Mouse (Mus musculus) thymus, postnatal 0 days (tissue): ENCODE results near the gene Tkfc. TPM values are rescaled to one million over a fixed set of nuclear protein-coding genes. Genes with fewer than 3 reads are reported as not detected.

ENCODE experiments used
- DNase-seq: peaks from one replicate; pipeline ENCODE4 v3.0.0-alpha.2; 2015; ENCODE audit warnings: low spot score
- polyA plus RNA-seq: library from polyadenylated mRNA; unstranded; fragments of >200 nt; fragmentation: Nextera tagmentation; extraction: Ambion mirVana; gene quantifications from 2 replicates; pipeline ENCODE4 v1.2.1, GENCODE M21; 2015

Tkfc gene
- 12.4 and 13.7 TPM in 2 replicates for polyA plus RNA-seq

DNA sequence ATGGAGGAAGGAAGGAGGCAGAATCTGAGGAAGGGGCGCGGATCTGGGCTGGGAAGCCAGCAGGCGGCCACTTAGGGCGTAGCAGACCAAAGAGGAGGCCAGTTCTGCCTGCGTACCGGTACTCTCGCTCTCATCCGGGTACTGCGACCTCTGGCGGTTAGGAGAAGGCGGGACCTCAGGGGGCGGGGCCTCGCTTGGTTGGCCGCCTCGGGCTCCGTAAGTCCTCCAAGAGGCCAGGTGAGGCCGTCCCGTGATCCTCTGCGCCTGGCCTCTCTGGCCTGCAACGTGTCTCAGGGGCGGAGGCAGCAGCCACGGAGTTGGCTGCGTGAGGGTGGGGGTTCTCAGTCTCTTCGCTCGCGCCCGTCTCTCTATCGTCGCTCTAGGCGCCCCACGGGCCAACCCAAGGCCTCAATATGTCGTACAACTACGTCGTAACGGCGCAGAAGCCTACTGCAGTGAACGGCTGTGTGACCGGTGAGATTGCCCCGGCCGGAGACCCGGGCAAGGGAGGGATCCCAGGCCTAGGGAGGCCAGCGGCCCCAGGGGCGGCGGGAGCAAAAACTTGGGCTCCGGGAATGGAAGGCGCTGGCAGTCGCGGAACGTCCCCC is at the start of gene Tkfc, which contains the start of gene Ddb1:
Gene Tkfc (minus strand): TSS at position 362 of the 608 bp plus-strand sequence.
Gene Ddb1 (plus strand): TSS at position 35 of the 608 bp plus-strand sequence.
- peak; percentile 99 for DNase-seq

DNA sequence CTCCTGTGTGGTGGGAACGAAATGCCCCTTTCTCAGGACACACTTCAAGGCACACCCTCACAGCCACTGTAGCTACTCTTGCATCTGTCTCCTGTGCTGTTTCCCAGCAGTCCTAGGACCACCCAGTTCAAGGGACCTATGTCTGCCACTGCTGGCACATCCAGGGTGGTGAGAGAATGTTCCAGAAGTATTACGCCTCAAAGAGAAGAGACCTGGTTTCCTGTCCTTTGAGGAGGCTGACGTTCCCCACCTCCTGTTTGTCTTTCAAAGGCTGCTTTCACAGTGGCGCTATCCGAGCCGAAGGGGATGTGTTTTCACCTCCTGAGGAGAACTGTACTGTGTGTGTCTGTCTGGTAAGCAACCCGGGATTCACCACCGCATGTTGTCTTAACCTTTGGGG is 42.7 kb upstream of the Tkfc start:
- peak; percentile 75 for DNase-seq

DNA sequence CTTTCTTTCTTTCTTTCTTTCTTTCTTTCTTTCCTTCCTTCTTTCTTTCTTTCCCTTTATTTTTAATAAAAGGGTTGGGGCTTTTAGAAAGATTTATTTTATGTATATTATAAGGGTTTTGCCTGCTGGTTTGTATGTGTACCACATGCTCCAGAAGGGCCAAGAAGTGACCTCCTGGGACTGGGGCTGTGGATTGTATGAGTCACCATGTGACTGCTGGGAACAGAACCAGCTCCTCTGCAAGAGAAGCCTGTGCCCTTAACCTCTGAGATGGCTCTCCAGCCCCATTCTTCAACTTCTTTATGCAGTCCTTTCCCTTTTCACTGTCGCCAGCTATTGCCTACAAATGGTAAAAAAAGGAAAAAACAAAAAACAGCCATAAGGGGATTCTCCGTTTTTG is 40.2 kb upstream of the Tkfc start:
- DNase-seq, result no peak

DNA sequence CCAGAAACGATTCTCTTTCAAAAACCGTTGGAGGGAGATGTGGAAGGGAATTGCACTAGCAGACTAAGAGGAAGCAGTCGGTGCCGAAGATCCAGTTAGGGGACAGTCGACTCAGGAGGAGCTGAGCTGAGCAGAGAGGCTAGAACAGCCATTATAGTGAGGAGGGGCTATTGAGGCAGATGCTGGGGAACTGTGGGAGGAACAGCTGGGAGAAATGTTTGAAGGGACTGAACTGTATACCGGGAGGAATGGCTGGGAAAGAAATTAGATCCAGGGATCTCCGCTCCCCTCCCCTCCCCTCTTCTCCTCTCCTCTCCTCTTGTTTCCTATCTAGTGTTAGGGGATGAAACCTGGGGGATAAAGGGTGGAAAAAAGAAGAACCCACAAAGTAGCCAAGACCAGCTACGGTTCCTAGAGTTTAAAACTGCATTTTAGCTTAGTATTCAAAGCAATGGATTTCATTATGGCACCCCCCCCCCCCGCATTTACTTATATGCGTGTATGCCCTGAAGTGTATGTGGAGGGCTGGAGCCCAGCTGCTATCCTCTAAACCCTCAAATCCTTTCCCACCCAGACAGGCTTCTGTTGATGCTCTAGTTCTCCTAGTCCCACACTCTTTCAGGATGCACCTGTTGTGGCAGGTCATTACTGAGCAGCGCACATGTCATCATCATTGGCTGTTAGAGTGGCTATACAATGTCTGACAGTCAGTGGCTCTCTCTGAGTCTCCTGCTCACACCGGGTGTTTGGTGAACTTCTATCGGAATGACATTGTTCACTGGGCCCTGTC is 35.3 kb upstream of the Tkfc start:
- peak; percentile 50 for DNase-seq

DNA sequence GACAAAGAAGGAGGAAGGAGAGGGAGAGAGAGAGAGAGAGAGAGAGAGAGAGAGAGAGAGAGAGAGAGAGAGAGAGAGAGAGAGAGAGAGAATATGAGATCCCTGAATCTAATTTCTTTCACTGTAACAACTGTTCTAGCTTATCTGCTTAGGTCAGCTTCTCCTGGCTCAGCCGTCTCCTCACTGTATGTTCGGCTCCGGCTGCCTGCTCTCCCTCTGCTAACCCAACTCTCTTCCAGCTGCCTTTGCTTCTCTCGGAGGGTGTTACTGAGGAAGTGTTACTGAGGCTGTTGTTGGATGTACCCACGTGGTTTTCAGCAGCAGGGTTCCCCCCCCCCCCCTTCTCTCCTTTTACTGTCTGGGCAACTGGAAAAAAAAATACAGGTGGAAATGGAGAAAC is 34.6 kb upstream of the Tkfc start:
- peak; percentile 33 for DNase-seq

DNA sequence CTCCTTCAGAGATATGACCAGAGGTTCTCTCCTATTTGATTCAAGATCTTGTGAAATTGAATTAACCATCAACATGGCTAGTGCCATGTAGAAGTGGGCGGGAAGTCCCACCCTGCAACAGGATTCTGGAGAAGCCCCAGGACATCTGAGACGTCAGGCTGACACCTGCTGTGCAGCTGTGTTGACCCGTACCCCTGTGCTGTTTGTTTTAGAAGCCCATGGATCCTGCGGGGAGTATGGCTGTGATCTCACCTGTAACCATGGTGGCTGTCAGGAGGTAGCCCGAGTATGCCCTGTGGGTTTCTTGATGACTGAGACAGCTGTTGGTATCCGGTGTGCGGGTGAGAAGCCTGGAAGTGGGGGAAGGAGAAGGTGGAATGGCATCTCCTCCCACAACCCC is 32.4 kb upstream of the Tkfc start:
- no peak for DNase-seq

DNA sequence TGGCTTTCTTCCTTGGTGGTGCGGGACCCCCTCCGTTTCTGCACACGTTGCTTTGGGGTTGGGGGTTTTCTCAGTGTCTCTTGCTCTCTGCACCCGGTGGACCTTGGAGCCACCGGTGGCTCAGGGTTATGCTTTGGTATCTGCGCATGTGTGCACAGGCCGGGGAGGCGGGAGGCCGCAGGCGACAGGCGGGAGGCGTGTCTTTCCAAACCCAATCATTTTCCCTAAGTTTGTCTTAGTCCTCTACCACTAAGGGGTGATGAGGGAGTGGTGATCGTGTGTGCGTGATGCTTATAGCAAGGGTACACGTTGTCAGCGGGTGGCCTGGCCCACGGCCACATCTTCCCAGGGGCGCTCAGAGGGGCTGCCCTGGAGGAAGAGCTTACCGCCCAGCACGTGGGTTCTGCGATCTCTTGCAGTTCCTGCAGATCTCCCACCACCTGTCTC is 29.4 kb upstream of the Tkfc start:
- DNase-seq, result peak; percentile 40

DNA sequence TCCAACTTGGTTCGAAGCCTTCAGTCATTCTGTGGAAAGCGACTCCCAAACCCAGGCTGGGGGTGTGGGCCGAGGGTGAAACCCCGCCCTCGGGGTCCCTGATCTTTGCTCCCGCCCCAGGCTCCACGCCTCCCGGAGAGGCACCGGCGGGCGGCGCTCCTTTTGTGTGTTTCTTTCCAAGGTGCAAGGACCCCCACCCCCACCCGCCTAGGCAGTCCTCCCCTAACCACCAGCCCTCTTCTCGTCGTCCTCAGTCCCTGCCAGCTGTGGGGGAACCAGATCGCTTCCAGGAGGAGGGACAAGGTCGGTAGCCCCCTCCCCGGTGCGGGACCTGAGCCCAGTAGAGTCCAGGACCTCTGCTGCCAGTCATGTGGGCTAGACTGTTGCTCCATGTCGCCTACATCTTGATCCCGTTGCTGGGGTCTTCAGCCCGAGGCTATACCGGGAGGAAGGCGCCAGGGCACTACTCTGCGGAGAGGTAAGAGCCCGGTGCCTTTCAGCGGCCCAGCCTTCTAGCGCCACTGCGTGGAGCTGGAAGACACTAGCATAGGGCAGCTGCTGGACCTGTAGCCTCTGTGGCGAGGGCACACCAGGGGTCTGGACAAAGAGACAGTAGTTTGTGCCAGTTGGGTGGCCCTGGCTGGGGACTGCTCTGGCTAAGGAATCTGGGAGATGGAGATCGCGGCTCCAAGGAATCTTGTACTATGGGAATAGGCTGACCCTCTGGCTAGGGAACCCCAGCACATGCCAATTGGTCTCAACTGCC is 28.8 kb upstream of the Tkfc start, which contains the start of gene Vwce:
Gene Vwce (plus strand): TSS at position 108 of the 766 bp plus-strand sequence.
- peak; percentile 58 for DNase-seq

DNA sequence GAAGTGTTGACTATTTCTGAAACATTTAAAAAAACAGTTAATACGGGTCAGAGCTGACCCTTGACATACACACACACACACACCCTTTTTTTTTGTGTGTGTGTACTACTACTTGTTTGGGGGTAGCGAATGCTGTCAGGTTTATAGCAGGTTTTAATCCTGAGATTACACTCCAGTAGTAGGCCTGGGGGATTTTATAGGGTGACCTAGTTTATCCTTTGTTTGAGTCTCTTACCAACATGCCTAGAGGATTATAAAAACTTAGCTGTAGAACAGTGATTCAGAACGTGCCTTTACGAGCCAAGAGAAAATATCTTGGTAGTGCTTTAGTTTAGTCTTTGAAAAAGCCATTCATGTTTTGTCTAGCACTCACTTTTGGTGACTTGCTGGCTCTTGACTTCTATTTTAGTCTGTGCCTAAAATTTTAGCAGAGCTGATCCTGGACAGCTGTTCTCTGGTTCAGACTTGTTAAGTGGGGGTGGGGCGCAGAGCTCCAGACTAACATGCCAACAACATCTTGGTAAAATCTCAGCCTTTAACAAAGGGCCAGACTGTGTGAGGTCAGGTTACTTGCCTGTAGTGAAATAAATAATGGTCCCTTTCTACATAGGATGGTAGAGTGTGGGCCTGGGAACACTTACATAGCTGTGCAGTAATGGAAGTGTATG is 3.3 kb upstream of the Tkfc start:
- DNase-seq, result no peak

DNA sequence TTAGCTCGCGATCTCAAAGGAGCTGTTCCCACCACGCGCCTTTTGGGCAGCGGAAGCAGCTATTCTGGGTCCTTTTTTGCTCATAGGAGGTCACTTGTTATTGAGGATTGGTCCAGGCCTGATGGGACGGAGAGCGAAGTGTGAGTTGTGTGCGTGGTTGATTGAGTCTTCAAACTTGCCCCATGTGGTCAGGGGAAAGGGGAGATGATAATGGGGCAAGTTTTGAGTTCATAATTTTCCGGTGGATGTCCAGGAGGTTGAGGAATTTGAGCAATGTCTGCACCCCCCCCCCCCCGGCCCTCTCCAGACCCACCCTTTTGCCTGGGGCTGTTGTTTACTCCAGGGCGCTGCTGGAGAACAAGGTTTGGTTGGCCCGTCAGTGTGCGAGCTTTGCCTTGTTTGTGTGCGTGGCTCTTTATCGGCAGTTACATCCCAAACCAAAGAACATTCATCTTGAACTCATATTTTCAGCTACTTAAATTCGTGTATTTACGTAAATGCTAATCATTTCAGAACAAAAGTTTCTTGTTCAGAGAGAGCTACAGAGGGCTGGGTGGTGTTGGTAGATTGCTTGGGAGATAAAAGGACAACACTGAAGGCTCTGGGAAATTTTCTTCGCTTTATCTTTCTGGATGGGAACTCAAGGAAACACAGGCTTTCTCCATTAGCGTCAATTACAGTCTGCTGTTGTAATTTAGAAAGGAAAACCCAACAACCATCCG is 608 bp upstream of the Tkfc start:
- DNase-seq, result no peak

DNA sequence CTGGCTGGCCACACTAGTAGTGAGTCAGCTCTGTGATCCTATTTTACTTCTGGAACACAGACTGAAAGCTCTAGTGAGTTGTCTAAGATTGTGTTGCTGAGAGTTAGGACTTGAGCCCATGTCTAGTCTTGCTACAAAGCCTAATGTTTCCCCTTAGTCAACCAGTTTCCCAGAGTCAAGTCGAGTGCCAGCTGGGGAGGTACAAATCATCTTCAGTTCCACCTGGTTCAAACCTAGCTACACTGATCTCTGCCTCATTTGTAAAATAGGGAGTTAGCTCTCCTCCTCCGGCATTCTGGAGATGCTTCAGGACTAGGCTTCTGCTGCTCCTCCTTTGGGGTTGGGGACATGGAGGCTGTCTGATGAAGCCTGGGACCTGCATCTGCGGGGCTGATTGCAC is 920 bp downstream of the Tkfc start:
- no peak for DNase-seq

DNA sequence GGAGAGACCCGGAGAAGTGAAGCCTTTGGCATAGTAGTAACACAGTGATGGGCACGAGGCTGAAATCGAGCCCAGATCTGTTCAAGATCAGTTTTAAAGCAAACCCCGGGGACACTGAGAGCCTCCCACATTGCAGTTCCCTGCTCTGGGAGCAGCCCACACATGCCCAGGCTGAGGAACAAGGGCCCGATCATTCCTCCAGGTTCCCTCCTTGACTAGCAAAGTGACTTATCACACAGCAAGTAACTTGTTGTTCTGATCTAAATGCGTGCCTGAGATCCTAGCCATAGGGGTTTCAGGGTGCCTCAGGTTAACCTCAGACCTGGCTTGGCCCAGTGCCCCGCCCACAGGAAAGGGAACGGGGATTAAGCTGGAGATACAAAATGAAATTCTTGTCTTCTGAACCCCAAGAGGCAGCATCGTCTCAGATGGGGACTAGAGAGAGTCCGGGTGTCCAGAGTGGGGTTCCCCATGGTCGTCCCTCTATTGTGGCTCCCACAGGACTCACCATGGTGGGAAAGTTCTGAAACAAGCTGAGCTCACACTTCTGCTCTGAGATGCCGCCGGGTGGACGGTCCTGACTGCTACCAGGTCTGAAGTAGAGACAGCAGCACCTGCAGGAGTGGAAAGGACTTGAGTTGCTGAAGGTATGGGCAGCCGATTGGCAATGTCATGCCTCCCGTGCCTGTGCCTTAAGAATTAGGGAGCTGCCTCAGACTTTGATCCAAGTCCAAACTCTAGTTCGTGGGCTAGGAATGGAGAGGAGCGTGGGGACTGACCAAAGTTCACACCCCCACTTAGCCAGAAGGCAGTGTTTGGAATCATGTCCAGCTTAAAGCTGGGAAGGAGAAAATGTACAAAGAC is 1.6 kb downstream of the Tkfc start:
- no peak for DNase-seq

DNA sequence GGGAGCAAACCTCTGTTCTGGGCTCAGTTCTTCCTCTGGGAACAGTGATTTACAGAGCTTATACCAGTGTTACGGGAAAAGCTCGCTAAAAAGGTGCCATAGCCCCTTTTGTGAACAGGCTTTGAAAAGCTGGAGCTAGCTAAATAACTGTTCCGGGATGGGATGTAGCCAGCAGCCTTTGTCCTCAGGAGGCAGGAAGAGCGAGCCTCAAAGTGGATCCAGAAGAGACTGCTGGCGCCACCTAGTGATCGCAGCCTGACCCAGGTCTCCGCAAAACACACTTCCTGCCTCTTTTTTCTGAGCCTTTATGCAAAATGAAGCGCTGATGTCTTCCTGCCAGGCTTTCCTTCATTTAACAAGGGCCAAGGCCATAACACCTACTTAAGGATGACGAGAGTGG is 2.7 kb downstream of the Tkfc start:
- peak; percentile 94 for DNase-seq

DNA sequence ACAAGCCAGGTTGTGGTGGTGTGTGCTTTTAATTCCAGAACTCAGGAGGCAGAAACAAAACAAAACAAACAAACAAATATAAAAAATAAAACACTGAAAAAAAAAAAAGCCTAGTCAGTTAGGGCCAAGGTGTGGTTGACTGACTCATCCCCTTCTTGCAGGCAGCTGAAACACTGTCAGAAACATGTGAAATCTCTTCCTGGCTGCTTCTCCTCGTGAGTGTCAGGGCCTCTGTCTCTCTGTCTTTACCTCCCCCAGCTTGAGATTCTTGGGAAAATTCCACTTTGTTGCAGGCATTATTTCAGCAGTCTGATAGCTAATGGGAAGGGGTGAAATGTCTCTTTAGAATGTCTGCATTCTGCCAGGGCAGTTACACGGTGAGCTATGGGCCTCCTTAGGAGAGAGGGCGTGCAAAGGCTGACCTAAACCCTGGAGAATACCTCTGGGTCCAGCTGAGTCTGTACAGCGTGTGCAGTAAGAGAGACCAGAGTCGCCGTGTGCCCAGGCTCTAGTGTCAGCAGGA is 3.1 kb downstream of the Tkfc start:
- DNase-seq, result no peak

DNA sequence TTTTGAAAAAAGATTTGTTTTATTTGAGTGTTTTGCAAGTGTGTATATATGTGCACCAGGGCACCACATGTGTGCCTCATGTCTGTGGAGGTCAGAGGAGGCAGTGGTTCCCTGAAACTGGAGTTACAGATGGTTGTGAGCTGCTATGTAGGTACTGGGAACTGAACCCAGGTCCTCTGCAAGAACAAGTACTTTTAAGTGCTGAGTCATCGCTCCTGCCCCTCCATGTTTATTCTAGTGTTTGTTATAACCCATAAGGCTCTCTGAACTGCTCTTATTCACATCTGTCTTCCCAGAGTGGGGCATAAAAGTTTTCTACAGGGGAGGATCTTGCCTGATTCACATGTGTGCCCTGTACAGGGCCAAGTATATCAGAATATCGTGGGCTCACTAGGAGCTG is 5.8 kb downstream of the Tkfc start:
- DNase-seq, result no peak

DNA sequence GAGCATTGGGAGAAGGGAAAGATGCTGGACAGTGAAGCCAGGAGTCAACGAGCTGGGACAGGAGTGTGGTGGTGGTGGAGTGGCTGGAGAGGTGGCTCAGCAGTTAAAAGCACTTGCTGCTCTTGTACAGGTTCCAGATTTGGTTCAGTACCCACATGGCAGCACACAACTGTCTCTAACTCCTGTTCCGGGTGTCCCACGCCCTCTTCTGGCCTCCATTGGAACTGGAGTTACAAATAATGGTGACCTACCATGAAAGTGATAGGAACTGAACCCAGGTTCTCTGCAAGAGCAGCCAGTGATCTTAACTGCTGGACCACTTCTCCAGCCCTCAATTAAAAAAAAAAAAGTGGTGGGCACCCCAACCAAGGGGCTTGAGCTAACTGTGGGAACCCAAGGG is 7.3 kb downstream of the Tkfc start:
- peak; percentile 48 for DNase-seq

DNA sequence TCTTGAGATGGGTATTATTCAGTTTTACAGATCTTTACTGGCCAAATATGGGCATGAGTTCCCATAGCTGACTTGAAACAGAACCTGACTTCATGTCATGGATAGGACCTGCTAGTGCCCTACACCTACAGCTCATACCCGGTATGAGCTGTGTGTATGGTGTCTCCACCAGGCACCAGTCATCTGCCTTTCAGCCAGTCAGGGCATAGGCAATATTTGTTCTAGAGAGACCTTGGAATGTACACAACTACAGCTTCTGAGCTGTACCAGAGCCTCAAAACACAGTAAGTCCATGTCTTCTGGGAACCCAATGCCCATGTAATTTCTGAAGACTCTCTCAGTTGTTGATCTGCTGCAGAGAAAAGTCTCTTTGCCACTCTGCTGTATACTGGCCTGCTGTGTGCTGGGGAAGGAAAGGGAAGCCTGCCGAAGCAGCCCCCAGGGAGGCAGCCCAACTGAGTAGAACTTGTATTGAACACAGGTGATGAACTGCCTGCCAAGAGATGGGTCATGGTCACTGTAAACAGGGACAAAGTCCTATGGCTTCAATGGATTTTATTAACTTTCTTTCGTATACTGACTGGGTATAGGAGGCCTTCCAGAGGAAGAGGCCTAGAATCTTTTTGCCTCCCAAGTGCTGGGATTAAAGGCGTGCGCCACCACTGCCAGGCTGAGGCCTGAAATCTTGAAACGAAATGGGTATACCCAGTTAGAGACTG is 13.6 kb downstream of the Tkfc start:
- no peak for DNase-seq

DNA sequence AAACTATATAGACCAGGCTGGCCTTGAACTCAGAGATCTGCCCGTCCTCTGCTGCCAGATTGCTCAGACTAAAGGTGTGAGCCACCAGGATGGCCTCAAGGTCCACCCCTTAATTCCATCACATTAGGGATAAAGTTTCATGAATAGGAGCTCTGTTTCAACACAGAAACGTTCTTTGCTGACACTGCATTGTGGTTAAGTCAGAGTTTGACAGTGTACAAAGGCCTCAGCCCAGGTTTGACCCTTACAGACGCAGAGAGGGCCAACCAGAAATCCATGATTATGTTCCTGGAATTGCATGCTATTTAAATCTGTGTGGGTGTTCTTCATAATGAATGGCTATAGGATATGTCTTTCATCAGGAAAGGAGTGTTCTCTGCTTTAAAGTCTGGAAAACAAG is 15.2 kb downstream of the Tkfc start:
- DNase-seq, result no peak
